Mouse (Mus musculus): ENCODE results near the gene Atf2. TPM values are rescaled to one million over a fixed set of nuclear protein-coding genes. Genes with fewer than 3 reads are reported as not detected.
"Not testable (repeated sequence)": the region's sequence is repeated elsewhere in the genome, so short reads cannot be mapped to it uniquely, and the experiment has no call there.

Gene Atf2
- polyA plus RNA-seq, 1 experiment from 2014 or later, result 55.1 TPM

DNA sequence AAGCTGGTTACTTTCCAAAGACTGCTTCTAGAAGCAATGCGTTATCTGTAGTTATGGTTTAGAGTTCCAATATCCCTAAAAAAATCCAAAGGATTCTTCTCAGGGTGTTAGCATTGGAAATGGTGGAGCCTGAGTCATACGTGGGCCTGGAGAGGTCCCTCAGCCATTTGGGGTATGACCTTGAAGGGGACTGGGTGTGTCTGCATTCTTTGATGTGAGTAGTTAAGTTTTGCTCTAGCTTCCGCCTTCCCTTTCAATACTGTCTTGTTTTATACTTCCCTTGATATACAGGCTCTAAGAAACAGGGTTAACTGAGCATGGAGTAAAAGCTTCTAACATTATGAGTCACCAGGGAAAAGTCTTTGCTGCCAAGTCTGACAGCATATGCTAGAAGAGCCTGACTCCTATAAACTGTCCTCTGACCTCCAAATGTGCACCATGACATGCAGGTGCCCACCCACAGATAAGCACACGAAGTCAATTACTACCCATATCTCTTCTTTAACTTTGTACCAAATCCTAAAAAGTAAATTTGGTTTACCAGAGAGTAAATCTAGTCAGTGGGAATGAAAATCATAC lies 32.3 kb downstream of the Atf2 start:
- Histone ChIP-seq H3K27me3 (replicated peaks) (no peaks in the 10 kb centered on the region), H3K4me3 (replicated peaks) (no peak overlapping the region), H3K4me1 (replicated peaks) (no peaks in the 10 kb centered on the region), H3K27ac (no peak overlapping the region), H3K9me3 (no peaks in the 10 kb centered on the region), H3K36me3 (no peaks in the 10 kb centered on the region), H3K4me2 (replicated peaks) (no peak overlapping the region), H3K9ac (no peak overlapping the region)
- 73% methylated on average over 4 of the region's 4 CpGs for WGBS
- no peak for ATAC-seq

DNA sequence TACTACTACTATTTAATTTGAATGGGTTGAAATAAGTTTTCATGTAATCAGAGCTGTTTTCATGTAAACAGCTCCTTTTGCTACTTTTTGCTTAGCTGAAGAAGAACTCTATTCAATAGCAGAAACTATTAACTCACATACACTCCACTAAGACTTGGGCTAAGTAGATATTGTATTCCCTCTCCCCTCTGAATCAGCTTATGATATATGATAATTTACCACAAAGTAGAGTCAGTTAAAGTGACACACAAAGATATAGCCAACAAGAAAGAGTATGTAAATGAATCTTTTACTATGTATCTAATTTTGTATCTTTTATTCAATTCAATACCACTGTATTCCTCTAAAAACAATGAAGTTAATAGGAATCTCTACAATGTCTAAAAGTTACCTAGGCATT lies 35.1 kb downstream of the Atf2 start:
- Histone ChIP-seq H3K9me3 (no peaks in the 10 kb centered on the region), H3K27ac (no peak overlapping the region), H3K4me2 (replicated peaks) (no peak overlapping the region), H3K9ac (no peak overlapping the region), H3K4me3 (replicated peaks) (no peak overlapping the region), H3K27me3 (replicated peaks) (no peaks in the 10 kb centered on the region), H3K4me1 (replicated peaks) (no peaks in the 10 kb centered on the region), H3K36me3 (no peaks in the 10 kb centered on the region)
- no peak for ATAC-seq

DNA sequence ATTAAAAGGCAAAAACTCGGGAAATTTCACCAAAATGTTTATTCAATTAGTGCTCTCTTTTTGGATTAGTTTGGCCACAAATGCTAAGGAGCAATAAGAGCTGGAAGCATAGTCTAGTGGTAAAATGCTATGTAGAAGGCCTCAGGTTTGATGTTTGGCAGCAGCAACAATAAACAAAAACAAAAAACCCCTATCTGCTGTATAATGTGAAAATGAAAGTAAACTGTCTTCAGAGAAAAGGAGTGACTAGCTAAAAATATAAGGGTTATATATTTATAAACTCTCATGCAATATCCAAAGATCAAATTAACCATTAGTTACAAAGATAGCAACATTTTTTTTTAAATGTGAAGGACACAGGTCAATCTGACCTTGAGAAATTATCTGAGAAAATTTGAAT lies 36.2 kb downstream of the Atf2 start:
- Histone ChIP-seq H3K9me3 (no peaks in the 10 kb centered on the region), H3K9ac (no peak overlapping the region), H3K4me3 (replicated peaks) (no peak overlapping the region), H3K4me1 (replicated peaks) (no peaks in the 10 kb centered on the region), H3K27me3 (replicated peaks) (no peaks in the 10 kb centered on the region), H3K27ac (no peak overlapping the region), H3K4me2 (replicated peaks) (no peak overlapping the region), H3K36me3 (no peaks in the 10 kb centered on the region)
- WGBS, result 71% methylated on average over 1 of the region's 1 CpGs
- ATAC-seq, result no peak

DNA sequence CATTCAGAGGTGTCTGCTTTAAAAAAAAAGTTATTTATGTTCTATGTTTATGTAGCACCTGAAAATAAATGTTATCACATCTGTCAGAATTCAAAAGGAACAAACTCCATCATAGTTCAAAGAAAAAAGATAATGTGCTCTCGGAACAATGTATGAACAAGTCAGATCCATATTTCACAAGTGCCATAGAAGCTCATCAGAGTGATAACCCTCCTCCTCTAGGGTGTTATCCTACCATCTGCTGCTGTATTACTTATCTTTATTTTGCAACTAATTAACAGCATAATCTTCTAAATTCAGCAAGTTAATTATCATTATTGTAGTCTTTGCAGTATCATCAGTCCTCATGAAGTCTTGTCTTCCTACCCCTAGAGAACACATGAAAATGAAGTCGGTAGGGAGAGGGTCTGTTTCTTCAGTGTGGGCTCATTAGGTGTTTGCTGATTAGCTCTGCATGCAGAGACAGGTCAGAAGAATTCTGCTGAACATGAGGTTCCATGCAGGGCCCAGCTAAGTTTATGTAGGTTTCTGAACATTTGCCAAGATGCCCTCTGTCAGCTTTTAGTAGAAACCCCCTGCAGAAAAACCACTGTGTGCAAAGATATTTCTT lies 57.9 kb downstream of the Atf2 start:
- H3K4me1 ChIP-seq (replicated peaks), result no peaks in the 10 kb centered on the region
- 72% methylated on average over 2 of the region's 2 CpGs for WGBS
- ATAC-seq, result no peak
- H3K27me3 ChIP-seq (replicated peaks), result no peaks in the 10 kb centered on the region
- H3K4me2 ChIP-seq (replicated peaks), result no peak overlapping the region
- 0 out of 2 replicates have a peak, but pooled peaks cover 5% of the 10 kb centered on the region for H3K36me3 ChIP-seq
- no peak overlapping the region for H3K27ac ChIP-seq
- H3K4me3 ChIP-seq (replicated peaks), result no peak overlapping the region
- H3K9me3 ChIP-seq, result no peaks in the 10 kb centered on the region
- H3K9ac ChIP-seq, result no peak overlapping the region

DNA sequence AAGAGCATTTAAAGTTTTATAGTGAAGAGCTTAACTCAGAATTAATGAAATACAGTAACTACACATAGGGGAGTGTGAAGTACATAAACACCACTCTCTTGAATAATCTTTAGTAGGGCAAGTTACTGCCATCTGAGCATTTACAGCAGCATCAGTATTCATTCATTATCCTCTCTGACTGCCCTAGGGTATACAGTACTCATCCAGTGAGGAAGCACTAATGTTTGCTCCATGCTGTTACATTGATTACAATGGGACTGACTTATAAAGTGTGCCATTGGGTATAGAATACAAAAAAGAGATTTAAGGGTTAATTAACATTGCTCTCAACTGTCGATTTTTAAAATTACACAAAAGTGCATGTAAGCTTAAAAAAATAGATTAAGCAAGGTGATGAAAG lies 59.2 kb downstream of the Atf2 start:
- Histone ChIP-seq H3K36me3 (0 out of 2 replicates have a peak, but pooled peaks cover 8% of the 10 kb centered on the region), H3K9me3 (no peaks in the 10 kb centered on the region), H3K4me3 (replicated peaks) (no peak overlapping the region), H3K27ac (no peak overlapping the region), H3K4me1 (replicated peaks) (no peaks in the 10 kb centered on the region), H3K27me3 (replicated peaks) (no peaks in the 10 kb centered on the region), H3K4me2 (replicated peaks) (no peak overlapping the region), H3K9ac (no peak overlapping the region)
- no peak for ATAC-seq
- 54% methylated on average over 1 of the region's 1 CpGs for WGBS

DNA sequence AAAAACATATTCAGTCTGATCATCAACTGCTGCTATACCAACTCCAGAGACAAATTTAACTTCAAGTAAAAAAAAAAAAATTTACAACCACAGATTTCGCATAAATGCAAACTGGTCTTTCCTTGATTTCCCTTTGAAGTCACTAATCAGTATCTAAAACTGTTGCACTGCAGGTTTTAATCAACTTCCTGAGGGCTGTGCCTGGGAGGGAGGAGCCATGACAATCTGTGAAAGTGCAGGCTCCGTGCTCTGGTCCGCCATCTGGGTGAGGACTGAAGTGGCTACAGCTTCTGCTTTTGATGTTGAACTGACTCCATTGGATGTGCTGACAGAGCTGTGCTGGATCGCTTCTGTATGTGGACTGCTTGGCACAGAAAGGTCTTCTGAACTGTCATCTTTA lies 73.7 kb downstream of the Atf2 start:
- WGBS, result 78% methylated on average over 4 of the region's 4 CpGs
- no peak for ATAC-seq
- Histone ChIP-seq H3K27ac (no peak overlapping the region), H3K27me3 (replicated peaks) (no peaks in the 10 kb centered on the region), H3K36me3 (0 out of 2 replicates have a peak, but pooled peaks cover 4% of the 10 kb centered on the region), H3K9me3 (no peaks in the 10 kb centered on the region), H3K4me2 (replicated peaks) (no peak overlapping the region), H3K9ac (no peak overlapping the region), H3K4me3 (replicated peaks) (no peak overlapping the region), H3K4me1 (replicated peaks) (no peaks in the 10 kb centered on the region)

DNA sequence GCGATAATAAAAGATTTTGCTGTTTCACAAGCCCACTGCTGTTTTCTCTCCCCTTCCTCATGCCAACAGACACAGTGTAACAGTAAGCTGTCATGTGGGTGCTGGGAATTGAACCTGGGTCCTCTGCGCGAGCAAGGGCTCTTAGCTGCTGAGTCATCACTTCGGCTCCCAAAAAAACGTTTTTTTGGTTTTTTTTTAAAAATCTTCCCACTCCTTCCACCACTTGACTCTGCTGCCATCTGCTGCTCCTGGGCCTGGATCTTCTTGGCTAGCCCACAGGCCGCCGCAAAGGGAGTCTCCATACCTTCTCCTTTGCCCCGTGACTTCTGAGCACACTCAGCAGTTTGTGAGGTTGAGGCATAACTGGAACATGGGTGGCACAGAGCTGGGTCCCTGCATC lies 84.8 kb downstream of the Atf2 start:
- Histone ChIP-seq H3K36me3 (no peaks in the 10 kb centered on the region), H3K4me3 (replicated peaks) (no peak overlapping the region), H3K4me1 (replicated peaks) (no peaks in the 10 kb centered on the region), H3K9me3 (no peaks in the 10 kb centered on the region), H3K27me3 (replicated peaks) (no peaks in the 10 kb centered on the region), H3K27ac (no peak overlapping the region), H3K9ac (no peak overlapping the region), H3K4me2 (replicated peaks) (no peak overlapping the region)
- ATAC-seq, result no peak
- WGBS, result 83% methylated on average over 8 of the region's 8 CpGs

DNA sequence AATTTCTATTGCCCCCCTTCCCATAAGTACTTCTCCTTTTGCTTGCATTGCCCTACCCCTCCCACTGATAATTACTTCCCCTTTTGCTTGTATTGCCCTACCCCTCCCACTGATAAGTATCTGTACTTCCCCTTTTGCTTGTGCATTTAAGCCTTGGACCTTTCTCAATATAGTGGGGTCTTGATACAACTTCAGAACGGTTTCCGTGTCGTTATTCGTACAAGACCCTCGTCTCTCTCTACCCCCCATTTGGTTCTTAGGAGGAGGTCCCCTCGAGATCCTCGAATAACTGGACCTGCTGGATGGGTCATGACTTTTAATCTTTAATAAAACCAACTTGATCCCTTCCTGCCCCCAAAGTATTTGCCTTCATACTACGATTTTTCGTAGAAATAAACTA lies 92.3 kb downstream of the Atf2 start:
- H3K9me3 ChIP-seq; H3K27me3 ChIP-seq (replicated peaks); H3K36me3 ChIP-seq; H3K4me1 ChIP-seq (replicated peaks); H3K4me3 ChIP-seq (replicated peaks); H3K9ac ChIP-seq; ATAC-seq; H3K4me2 ChIP-seq (replicated peaks); H3K27ac ChIP-seq: not testable (repeated sequence)
- 84% methylated on average over 9 of the region's 9 CpGs for WGBS

DNA sequence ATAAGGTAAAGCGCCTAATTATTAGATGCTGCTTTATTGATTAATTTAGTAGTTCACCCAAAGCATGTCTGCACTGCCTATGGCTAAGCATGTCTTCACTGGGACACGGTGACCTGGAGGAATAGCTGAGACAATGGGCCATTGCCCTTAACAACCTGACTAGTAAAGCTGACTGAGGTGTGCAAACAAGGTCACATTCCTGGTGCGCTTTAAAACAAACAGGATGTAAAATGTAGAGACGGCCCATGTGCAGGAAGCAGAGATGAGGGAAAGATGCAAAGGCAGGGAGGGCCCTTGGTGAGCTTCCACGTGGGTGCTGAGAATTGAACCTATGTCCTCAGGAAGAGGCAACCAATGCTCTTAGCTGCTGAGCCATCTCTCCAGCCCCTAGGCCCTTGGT lies 93.7 kb downstream of the Atf2 start:
- H3K27ac ChIP-seq, result no peak overlapping the region
- no peak overlapping the region for H3K9ac ChIP-seq
- no peaks in the 10 kb centered on the region for H3K36me3 ChIP-seq
- ATAC-seq, result no peak
- WGBS, result 43% methylated on average over 5 of the region's 5 CpGs
- H3K4me3 ChIP-seq (replicated peaks), result no peak overlapping the region
- no peaks in the 10 kb centered on the region for H3K27me3 ChIP-seq (replicated peaks)
- H3K4me2 ChIP-seq (replicated peaks), result no peak overlapping the region
- no peaks in the 10 kb centered on the region for H3K9me3 ChIP-seq
- H3K4me1 ChIP-seq (replicated peaks), result no peaks in the 10 kb centered on the region

DNA sequence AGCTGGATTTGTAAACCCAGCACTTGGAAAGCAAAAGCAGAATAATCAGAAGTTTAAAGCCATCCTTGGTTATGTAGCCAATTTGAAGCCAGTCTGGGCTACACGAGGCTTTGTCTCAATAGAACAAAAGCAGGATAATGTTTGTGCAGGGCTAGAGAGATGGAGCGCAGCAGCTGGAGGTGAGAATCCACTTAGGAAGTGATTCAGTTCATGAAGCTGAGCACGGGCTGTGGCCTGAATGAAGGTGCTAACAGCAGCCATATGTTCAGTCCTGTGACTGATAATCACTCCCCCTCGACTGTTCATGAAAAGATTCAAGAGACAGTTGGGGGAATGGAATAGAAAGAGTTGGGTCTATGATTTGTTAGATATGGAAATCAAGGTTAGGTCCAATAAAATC lies 94.3 kb downstream of the Atf2 start:
- WGBS, result 62% methylated on average over 4 of the region's 4 CpGs
- H3K9ac ChIP-seq, result no peak overlapping the region
- H3K4me3 ChIP-seq (replicated peaks), result no peak overlapping the region
- H3K27me3 ChIP-seq (replicated peaks), result no peaks in the 10 kb centered on the region
- no peak overlapping the region for H3K4me2 ChIP-seq (replicated peaks)
- H3K27ac ChIP-seq, result no peak overlapping the region
- H3K9me3 ChIP-seq, result no peaks in the 10 kb centered on the region
- no peaks in the 10 kb centered on the region for H3K4me1 ChIP-seq (replicated peaks)
- no peak for ATAC-seq
- H3K36me3 ChIP-seq, result no peaks in the 10 kb centered on the region

DNA sequence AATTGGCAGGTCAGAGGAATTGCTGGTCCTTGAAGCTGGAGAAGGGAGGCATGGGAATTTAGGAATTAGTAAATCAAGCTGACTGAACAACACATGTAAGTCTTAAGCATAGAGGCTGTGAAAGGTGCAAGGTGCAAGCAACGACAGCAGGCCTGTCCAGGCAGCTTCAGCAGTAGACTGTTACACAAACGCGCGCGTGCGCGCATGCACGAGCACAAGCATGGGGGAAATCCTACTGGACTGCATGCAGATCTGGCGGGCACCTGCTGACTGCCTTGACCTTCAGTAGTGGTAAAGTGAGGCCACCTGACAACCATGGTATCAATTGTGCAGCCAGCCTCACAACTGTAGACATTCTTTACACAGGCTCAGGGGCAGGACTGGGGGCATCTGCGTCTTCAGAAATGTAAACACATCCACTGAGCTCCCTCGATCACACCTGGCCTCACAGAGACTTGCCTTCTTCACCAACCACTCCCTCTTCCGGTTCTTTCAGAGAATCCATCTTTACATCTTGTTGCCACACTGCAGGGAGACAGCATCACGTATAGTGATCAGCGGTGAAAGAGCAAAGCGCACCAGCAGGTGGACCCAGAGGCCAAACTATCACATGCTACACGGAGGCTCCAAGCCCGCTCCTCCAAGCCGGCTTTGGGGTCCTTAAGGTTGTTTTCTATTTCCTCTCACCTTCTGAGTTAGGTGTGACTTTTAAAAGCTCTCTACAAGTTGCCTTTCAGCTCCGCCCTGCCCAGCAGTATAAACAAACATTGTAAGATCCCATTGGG lies 100.4 kb downstream of the Atf2 start:
- no peaks in the 10 kb centered on the region for H3K27me3 ChIP-seq (replicated peaks)
- no peak overlapping the region for H3K4me3 ChIP-seq (replicated peaks)
- no peak overlapping the region for H3K4me2 ChIP-seq (replicated peaks)
- H3K4me1 ChIP-seq (replicated peaks), result no peaks in the 10 kb centered on the region
- ATAC-seq, result no peak
- 45% methylated on average over 19 of the region's 19 CpGs for WGBS
- no peaks in the 10 kb centered on the region for H3K36me3 ChIP-seq
- H3K27ac ChIP-seq, result no peak overlapping the region
- no peak overlapping the region for H3K9ac ChIP-seq
- no peaks in the 10 kb centered on the region for H3K9me3 ChIP-seq

DNA sequence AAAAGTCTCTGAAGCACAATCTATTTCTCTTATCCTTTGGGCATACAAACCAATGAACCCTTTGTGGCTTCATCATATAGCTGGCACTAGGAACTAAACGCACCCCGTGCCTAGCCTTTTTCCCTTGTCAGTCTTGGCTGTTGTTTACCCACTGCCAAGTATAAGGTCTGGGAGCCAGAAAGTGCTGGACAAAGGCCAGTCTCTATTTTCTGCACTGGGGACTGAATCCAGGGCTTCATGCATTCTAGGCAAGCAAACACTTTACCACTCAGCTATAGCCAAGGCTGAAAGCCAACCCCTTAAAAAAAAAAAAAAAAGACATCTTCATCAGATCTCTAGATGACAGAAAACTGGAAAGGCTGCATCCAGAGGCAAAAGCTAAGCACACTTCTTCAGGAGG lies 102.1 kb downstream of the Atf2 start:
- Histone ChIP-seq H3K27ac (no peak overlapping the region), H3K4me1 (replicated peaks) (no peaks in the 10 kb centered on the region), H3K4me2 (replicated peaks) (no peak overlapping the region), H3K4me3 (replicated peaks) (no peak overlapping the region), H3K36me3 (no peaks in the 10 kb centered on the region), H3K9me3 (no peaks in the 10 kb centered on the region), H3K9ac (no peak overlapping the region), H3K27me3 (replicated peaks) (no peaks in the 10 kb centered on the region)
- no peak for ATAC-seq
- 75% methylated on average over 2 of the region's 2 CpGs for WGBS

DNA sequence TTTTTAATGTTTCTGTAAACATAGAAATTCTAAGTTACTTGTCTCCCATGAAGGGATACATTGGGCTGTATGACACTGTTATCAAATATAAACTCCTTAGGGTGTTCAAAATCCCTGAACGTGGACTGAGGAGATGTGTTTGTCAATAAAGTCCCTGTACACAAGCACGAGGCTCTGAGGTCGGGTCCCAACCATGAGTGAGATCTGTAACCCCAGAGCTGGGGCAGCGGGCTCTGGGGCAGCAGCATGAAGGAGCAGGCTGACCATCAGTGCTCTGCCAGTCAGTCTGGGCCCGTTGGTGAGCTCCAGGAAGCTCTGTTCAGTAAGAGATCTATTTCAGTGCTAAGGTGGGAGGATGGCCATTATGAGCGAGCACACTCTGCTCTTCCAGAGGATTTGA lies 104.0 kb downstream of the Atf2 start:
- WGBS, result 77% methylated on average over 6 of the region's 6 CpGs
- no peak overlapping the region for H3K4me2 ChIP-seq (replicated peaks)
- no peaks in the 10 kb centered on the region for H3K9me3 ChIP-seq
- no peaks in the 10 kb centered on the region for H3K4me1 ChIP-seq (replicated peaks)
- H3K36me3 ChIP-seq, result no peaks in the 10 kb centered on the region
- ATAC-seq, result no peak
- no peak overlapping the region for H3K27ac ChIP-seq
- H3K4me3 ChIP-seq (replicated peaks), result no peak overlapping the region
- no peaks in the 10 kb centered on the region for H3K27me3 ChIP-seq (replicated peaks)
- H3K9ac ChIP-seq, result no peak overlapping the region
